Mouse (Mus musculus) myocyte (in vitro differentiated cells): ENCODE measurements at regions not wholly inside any gene's neighbourhood (a gene's known extent, or its start where the extent isn't known, plus 50 kb on each side); places are given as distances from the start of the nearest gene placed in this dataset.

Source experiments
- H3K27me3 ChIP-seq: one replicate; pipeline ENCODE4 v1.6.1; 2011; ENCODE audit not compliant: control insufficient read depth, insufficient read depth, insufficient read length
- H3K36me3 ChIP-seq: one replicate; pipeline ENCODE4 v1.6.1; 2011; ENCODE audit not compliant: control insufficient read depth, insufficient read depth
- H3K4me2 ChIP-seq: one replicate; pipeline ENCODE4 v1.6.1; 2011; ENCODE audit warnings: low read depth, control low read depth
- H3K4me3 ChIP-seq: one replicate; pipeline ENCODE4 v1.5.1; 2011; ENCODE audit warnings: mild to moderate bottlenecking, control low read depth, moderate library complexity
- H3K79me2 ChIP-seq: one replicate; pipeline ENCODE4 v1.6.1; 2011; ENCODE audit not compliant: control insufficient read depth, insufficient read depth
- H3ac ChIP-seq: one replicate; pipeline ENCODE4 v1.6.1; 2011; ENCODE audit not compliant: control insufficient read depth, insufficient read length
- CEBPB ChIP-seq: IDR thresholded peaks from 2 replicates; pipeline ENCODE4 v1.6.1; 2011; ENCODE audit warnings: mild to moderate bottlenecking, moderate library complexity; ENCODE audit not compliant: poor library complexity, insufficient read depth, severe bottlenecking
- E2F4 ChIP-seq: IDR thresholded peaks from one replicate; pipeline ENCODE4 v1.6.1; 2011; ENCODE audit warnings: mild to moderate bottlenecking, control low read depth, moderate library complexity; ENCODE audit not compliant: insufficient read depth
- MAX ChIP-seq: IDR thresholded peaks from one replicate; pipeline ENCODE4 v1.6.1; 2011; ENCODE audit warnings: low read depth, mild to moderate bottlenecking, control low read depth
- MYOD1 ChIP-seq, 3 experiments: IDR thresholded peaks; one replicate each; pipeline ENCODE4 v1.6.1; 2011; ENCODE audit warnings: control low read depth in 2 of 3, low read depth in 2 of 3, mild to moderate bottlenecking in 2 of 3, moderate library complexity in 1 of 3; ENCODE audit not compliant: insufficient read length in 2 of 3, control insufficient read depth in 1 of 3
- MYOG ChIP-seq, 3 experiments: IDR thresholded peaks; one replicate each; pipeline ENCODE4 v1.6.1; 2011; ENCODE audit warnings: control low read depth in 2 of 3, low read depth in 2 of 3, mild to moderate bottlenecking in 2 of 3; ENCODE audit not compliant: insufficient read length in 2 of 3, control insufficient read depth in 1 of 3, insufficient read depth in 1 of 3
- POLR2A ChIP-seq: IDR thresholded peaks from one replicate; pipeline ENCODE4 v1.6.1; 2011; ENCODE audit warnings: low read depth, mild to moderate bottlenecking, control low read depth, moderate library complexity; ENCODE audit not compliant: insufficient read length
- POLR2AphosphoS2 ChIP-seq: IDR thresholded peaks from one replicate; pipeline ENCODE4 v1.6.1; 2011; ENCODE audit warnings: low read depth, control low read depth; ENCODE audit not compliant: insufficient read length
- REST ChIP-seq: IDR thresholded peaks from one replicate; pipeline ENCODE4 v1.6.1; 2011; ENCODE audit warnings: mild to moderate bottlenecking, control low read depth, moderate library complexity; ENCODE audit not compliant: insufficient read depth, insufficient read length
- SRF ChIP-seq: IDR thresholded peaks from one replicate; pipeline ENCODE4 v1.6.1; 2011; ENCODE audit warnings: low read depth; ENCODE audit not compliant: control insufficient read depth, insufficient read length
- TCF12 ChIP-seq: IDR thresholded peaks from one replicate; pipeline ENCODE4 v1.6.1; 2011; ENCODE audit warnings: mild to moderate bottlenecking, control low read depth; ENCODE audit not compliant: poor library complexity, insufficient read depth, severe bottlenecking
- TCF3 ChIP-seq: IDR thresholded peaks from one replicate; pipeline ENCODE4 v1.6.1; 2011; ENCODE audit warnings: low read depth, control low read depth; ENCODE audit not compliant: insufficient read length
- USF1 ChIP-seq: IDR thresholded peaks from one replicate; pipeline ENCODE4 v1.6.1; 2011; ENCODE audit warnings: low read depth, mild to moderate bottlenecking, control low read depth, moderate library complexity

- Histone ChIP-seq H3K4me3 (no peak overlapping the region), H3K79me2 (no peaks in the 10 kb centered on the region), H3K4me2 (no peak overlapping the region), H3K36me3 (no peaks in the 10 kb centered on the region), H3ac (no peak overlapping the region), H3K27me3 (no peaks in the 10 kb centered on the region)
- no peak for TF ChIP-seq E2F4
- no peak for TF ChIP-seq MAX
- no peak for TF ChIP-seq CEBPB
- no peak for TF ChIP-seq USF1
Observed at GRCm38 (mm10) chr14:76820989-76821388, 215.6 kb upstream of the Ccdc122 start.

DNA sequence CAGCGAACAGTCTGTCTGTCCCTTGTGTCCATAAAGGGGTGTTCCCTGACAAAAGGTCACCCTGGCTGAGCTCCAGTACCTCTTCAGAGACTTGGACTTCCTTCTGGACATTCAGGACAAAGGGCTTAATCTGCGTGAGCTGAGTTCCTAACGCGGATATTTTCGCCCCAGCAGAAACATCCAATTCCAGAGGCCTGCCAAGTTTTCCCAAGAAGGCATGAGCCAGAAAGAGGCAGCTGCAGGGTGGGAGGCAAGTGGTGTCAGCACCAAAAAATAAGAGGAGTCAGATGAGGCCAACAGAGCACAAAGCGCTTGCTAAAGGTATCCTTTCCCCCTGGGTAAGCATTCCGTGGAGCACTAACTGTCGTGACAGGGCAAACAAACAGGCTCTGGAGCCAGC lies 216.9 kb upstream of the Ccdc122 start:
- Histone ChIP-seq H3K36me3 (no peaks in the 10 kb centered on the region), H3K79me2 (no peaks in the 10 kb centered on the region), H3ac (no peak overlapping the region), H3K4me2 (no peak overlapping the region), H3K27me3 (no peaks in the 10 kb centered on the region), H3K4me3 (no peak overlapping the region)
- peak in 1 of 3 experiments; percentile 12 for TF ChIP-seq MYOD1 (IDR thresholded peaks at IDR 0.05; ENCODE audit: control insufficient read depth in 1 of 3, insufficient read length in 2 of 3, low read depth in 2 of 3)
- TF ChIP-seq POLR2A: no peak

- Histone ChIP-seq H3K27me3 (no peaks in the 10 kb centered on the region), H3K79me2 (no peaks in the 10 kb centered on the region), H3K4me2 (no peak overlapping the region), H3K4me3 (no peak overlapping the region), H3K36me3 (no peaks in the 10 kb centered on the region), H3ac (no peak overlapping the region)
- TF ChIP-seq REST (no peak), USF1 (no peak), SRF (no peak), E2F4 (no peak), TCF12 (no peak)
Observed at GRCm38 (mm10) chr14:76818256-76819010, 218.1 kb upstream of the Ccdc122 start.

- Histone ChIP-seq H3K4me2 (no peak overlapping the region), H3K4me3 (no peak overlapping the region), H3K79me2 (no peaks in the 10 kb centered on the region), H3K27me3 (no peaks in the 10 kb centered on the region), H3K36me3 (no peaks in the 10 kb centered on the region), H3ac (no peak overlapping the region)
- no peak for TF ChIP-seq SRF
- no peak for TF ChIP-seq MYOD1 (IDR thresholded peaks at IDR 0.05; ENCODE audit: control insufficient read depth in 1 of 3, insufficient read length in 2 of 3, low read depth in 2 of 3)
- TF ChIP-seq REST: no peak
- no peak for TF ChIP-seq POLR2A
- no peak for TF ChIP-seq POLR2AphosphoS2
- TF ChIP-seq CEBPB: no peak
- no peak for TF ChIP-seq MAX
- TF ChIP-seq USF1: no peak
- TF ChIP-seq TCF12: no peak
- no peak for TF ChIP-seq TCF3
- no peak for TF ChIP-seq MYOG (IDR thresholded peaks at IDR 0.05; ENCODE audit: control insufficient read depth in 1 of 3, insufficient read depth in 1 of 3, insufficient read length in 2 of 3, low read depth in 2 of 3)
- TF ChIP-seq E2F4: no peak
Observed at GRCm38 (mm10) chr14:76817189-76817772, 219.3 kb upstream of the Ccdc122 start.

DNA sequence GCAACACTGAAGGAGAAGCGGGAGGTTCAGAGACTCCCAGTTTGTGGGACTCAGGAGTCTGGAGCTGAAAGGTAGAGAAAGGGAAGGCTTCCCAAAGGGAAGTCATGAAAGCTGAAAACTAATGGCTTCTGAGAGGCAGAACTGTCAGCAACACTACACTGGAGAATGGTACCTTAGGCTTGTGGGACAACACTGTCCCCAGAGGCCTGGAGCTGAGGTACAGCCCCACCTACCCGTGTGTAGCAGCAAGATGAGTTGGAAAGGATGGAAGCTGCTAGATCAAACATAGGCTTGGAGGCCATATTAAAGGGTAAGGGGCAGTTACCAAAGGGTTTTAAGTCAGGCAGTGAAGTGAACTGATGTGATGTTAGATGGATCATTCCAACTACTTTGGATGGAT lies 219.9 kb upstream of the Ccdc122 start:
- H3K4me2 ChIP-seq: no peak overlapping the region
- H3K79me2 ChIP-seq: no peaks in the 10 kb centered on the region
- no peak overlapping the region for H3ac ChIP-seq
- TF ChIP-seq MAX (no peak), POLR2A (no peak), MYOD1 (IDR thresholded peaks at IDR 0.05; ENCODE audit: control insufficient read depth in 1 of 3, insufficient read length in 2 of 3, low read depth in 2 of 3) (no peak), CEBPB (no peak), MYOG (IDR thresholded peaks at IDR 0.05; ENCODE audit: control insufficient read depth in 1 of 3, insufficient read depth in 1 of 3, insufficient read length in 2 of 3, low read depth in 2 of 3) (no peak), POLR2AphosphoS2 (no peak), REST (no peak), USF1 (no peak), E2F4 (no peak), SRF (no peak), TCF3 (no peak), TCF12 (no peak)
- H3K36me3 ChIP-seq: no peaks in the 10 kb centered on the region
- no peak overlapping the region for H3K4me3 ChIP-seq
- H3K27me3 ChIP-seq: no peaks in the 10 kb centered on the region
